Mouse (Mus musculus) C2C12 (cell line): ENCODE measurements around the gene Mrps7.

Source experiments
- CEBPB ChIP-seq: IDR thresholded peaks from one replicate; pipeline ENCODE4 v1.6.1; 2011; ENCODE audit warnings: low read depth, mild to moderate bottlenecking, control low read depth, moderate library complexity
- CTCF ChIP-seq: IDR thresholded peaks from one replicate; pipeline ENCODE4 v1.5.1; 2011; ENCODE audit not compliant: control insufficient read depth, insufficient read depth, insufficient read length
- MAX ChIP-seq: IDR thresholded peaks from one replicate; pipeline ENCODE4 v1.6.1; 2011; ENCODE audit warnings: mild to moderate bottlenecking, control low read depth
- MYOD1 ChIP-seq: IDR thresholded peaks from one replicate; pipeline ENCODE4 v1.6.1; 2011; ENCODE audit warnings: low read depth; ENCODE audit not compliant: control insufficient read depth, insufficient read length
- MYOG ChIP-seq: IDR thresholded peaks from one replicate; pipeline ENCODE4 v1.6.1; 2011; ENCODE audit not compliant: control insufficient read depth, insufficient read length; ENCODE audit errors: extremely low read depth

- TF ChIP-seq CTCF (no peak), MYOG (no peak), MYOD1 (no peak), MAX (no peak), CEBPB (no peak)
Measured at GRCm38 (mm10) chr11:115614346-115615107, 10.8 kb downstream of the Mrps7 start.
